Mouse (Mus musculus) cerebral cortex, adult 2 months (tissue): Measurements from ENCODE around the gene H2-M10.2.

Experiments
- WGBS: fragments of 180-500 bp; shearing (Covaris S2); methylation state at CpG from one replicate; pipeline ENCODE4 v1.1.7; 2018; 5-methylcytosine and 5-hydroxymethylcytosine counted together

The H2-M10.2 gene

DNA sequence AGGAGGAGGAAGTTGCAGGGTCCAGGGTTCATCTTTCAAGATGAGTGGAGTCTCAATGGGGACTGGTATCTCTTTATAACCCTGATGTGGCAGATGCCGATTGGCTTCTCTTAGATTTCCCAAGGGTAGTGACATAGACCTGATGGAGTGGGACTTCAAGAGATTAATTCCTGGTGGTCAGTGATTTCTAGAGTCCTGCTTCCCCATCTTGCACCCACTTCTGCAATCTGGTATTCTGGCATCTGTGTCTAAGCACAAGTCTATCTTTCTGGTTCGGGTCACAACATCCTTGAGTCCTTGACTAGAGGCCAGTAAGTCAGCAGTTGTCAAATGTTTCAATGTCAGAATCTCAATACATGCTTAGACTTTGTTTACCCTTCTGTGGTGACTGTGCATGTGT, at the start of gene H2-M10.2:
H2-M10.2 (minus strand) TSS at position 101 of the 400 bp plus-strand sequence.
- 92% methylated on average over 2 of the region's 2 CpGs for WGBS

DNA sequence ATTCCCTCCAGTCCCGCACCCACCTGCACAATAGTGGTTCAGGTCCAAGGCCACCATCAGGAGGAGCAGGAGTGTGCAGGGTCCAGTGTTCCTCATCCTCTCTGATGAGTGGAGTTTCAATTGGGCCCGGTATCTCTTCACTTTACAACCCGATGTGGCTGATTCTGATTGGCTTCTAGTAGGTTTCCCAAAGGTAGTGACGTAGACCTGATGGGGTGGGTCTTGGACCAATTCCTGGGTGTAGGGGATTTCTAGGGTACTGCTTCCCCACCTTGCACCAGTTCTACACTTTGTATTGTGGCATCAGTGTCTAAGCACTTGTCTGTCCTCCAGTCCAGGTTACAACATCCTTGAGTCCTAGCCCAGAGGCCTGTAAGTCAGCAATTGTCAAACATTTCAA, 39.8 kb upstream of the H2-M10.2 start, which contains the start of gene H2-M10.1:
H2-M10.1 (minus strand) TSS at position 101 of the 400 bp plus-strand sequence.
- 90% methylated on average over 4 of the region's 4 CpGs for WGBS

DNA sequence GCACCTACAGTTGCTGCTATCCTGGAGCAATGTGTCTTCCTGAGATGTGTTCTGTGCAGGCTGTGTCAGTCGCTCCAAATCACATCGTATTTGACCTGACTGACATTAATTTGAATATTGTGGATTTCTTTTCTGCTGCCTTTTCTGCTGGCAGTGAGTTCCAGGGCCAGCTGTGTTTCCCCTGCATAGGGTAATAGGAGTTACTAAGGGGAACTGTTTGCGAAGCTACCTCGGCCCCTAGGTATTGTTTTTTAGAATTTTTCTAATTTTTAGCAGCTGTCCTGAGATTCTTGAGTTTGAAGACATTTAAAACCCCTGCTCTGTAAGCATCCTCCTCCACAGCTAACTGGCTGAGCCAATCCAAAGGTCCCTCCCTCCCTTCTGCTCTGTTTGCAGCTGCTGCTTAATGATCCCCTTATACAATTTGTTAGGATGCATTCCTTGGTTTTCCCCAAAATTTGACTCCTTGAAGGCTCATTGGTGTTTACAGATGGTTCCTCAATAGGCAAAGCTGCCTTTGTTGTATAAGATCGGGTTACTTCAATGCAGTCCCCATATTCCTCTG, 29.5 kb upstream of the H2-M10.2 start:
- 23% methylated on average over 5 of the region's 5 CpGs for WGBS

DNA sequence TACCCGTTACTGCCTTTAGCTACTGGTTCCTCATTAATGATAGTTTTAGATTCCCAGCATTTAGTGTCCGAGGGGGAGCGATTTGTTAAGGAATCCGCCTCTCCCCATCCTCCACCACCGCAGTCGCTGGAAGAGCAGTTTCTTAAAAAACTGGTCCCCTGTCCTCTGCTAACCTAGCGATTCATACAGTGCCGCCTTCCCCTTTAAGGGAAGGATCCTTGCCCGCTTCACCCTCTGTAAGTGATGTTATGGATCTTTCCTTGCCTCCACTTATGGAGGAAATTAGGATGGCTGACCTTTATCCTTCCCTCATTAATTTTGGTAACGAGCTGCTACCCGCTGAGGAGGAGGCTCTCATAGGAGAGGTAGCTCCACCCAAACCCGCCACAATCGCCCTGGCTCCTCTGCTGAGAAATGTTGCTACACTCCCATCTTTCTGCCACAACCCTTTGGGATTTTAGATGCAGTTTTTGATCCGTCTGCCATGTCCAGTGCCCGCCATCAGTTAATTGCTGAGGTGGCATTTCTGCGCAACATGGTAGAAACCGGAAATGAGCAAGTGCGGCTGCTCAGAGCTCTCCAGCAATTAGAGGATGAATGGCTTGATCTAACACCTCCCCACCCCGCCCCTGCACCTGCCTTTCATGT, 28.9 kb upstream of the H2-M10.2 start:
- under 1% methylated on average over 19 of the region's 19 CpGs for WGBS

DNA sequence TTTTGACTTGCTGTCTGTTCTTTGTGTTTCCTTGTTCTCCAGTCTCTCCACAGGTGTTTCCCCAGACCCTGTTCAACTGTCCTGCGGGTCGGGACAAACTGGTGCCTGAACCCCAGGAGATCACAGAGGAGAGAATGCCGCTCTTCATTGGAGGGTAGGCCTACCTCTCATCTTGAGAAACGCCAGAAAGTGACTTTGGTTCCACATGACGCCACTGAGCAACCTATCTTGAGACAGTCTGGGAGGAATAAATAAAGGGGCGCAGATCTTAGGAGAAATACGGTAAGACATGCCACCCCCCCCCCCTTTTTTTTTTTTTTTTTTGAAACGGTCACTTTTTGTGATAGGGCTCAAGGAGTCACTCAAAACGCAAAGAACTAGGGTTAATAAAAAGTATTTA, 28.2 kb upstream of the H2-M10.2 start:
- WGBS = 3% methylated on average over 9 of the region's 9 CpGs

DNA sequence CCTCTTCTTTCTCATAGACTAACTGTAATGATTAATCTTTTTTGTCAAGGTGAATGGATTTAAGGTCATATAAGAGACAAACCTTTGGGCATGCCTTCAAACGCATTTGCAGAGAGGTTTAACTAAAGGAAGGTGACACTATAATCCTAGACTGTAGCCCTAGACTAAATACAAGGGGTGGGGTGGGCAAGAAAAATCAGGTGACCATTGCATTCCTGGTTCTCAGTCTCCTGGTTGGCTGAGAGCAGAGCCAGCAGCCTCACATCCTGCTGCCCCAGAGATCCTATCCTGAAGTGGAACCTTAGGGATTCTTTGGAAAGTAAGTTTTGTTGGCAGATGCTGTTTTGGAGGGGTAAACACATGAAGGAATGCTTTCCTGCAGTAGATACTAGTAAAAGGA, 23.0 kb upstream of the H2-M10.2 start:
- WGBS = 47% methylated on average over 1 of the region's 1 CpGs

DNA sequence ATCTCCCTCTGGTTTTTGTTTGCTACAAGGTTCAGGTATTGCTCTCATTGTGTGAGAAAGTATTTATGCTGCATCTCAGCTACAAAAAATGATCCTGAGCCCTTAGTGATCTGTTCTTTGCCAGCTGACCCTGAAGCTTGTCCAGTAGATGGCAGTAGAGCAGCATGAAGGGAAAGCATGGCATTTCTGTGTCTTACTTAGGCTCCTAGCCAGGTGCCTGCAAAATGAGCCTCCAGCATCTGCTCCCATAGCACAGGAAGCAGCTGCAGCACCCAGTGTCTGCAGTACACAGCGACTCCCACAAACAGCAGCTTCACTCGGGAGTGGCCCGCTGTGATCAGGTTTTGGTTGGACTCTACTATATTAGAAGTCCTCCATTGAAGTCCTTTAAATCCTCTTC, 22.6 kb upstream of the H2-M10.2 start:
- WGBS = 1% methylated on average over 3 of the region's 3 CpGs

DNA sequence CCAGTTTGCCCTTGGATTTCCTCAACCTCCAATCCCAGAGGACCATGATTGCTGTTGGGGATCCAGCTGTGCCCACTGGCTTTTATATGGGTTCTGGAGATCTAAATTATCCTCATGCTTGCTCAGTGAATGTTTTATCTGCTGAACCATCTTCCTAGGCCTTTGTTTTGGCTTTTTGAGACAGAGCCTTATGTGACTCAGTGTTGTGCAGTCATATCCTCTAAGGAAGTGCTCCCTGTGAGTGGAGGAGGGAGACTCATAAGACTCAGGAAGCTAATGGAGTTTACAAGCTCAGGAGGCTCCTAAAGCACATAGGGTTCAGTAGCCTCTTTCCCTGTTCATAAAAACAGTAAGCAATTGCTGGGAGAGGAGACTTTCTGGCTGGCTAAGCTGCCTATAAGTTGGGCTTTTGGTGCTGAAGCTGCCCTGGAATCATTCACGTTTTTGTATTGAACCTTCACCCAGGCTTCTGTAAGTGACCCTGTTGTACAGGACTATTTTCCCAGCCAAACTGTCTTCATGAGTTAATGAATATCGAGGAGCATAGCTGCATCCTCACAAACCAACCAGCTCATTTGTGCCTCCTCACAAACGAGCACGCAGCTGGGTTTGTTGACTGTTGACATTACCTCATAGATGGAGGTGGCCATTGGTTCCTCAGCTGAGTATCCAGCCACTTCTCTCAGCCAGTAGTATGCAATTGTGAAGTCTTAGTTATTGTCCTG, 4.6 kb downstream of the H2-M10.2 start:
- 92% methylated on average over 4 of the region's 4 CpGs for WGBS

DNA sequence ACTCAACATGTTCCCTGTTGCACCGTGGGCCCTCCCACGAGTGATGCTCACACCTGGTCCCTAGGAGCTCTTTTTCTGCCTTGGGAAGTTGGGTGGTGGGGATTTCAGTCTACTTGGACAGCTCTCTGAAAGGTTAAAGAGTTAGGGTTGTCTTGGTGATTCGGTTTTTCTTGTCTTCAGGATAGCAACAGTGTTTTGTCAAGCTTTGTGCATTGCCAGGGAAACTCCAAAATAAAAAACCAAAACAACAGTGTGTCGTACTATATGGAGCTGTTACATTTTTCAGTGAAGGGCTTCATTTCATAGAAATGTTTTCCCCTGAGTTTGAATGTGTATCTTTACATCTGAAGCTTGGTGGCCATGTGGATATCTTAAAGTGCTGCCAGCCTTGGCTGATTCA, 11.5 kb downstream of the H2-M10.2 start:
- WGBS = 63% methylated on average over 4 of the region's 4 CpGs

DNA sequence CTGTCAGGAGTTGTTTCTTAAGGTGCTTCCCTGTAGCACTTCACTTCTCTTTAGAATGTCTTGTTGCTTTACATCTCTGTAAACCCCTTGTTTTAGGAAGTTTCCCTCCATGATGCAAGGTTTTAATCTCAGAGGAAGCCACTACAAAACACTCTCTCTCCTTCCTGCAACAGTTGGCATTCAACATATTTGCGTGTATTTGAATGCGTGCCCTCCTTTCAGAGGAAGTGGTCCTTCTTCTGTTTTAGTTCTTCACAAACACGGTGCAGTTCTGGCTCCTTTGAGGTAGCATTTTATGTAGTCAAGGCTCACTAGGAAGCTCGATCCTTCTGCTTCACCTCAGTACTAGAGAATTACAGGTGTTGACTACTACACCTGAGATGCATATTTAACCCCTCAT, 12.5 kb downstream of the H2-M10.2 start:
- WGBS = 46% methylated on average over 4 of the region's 4 CpGs

DNA sequence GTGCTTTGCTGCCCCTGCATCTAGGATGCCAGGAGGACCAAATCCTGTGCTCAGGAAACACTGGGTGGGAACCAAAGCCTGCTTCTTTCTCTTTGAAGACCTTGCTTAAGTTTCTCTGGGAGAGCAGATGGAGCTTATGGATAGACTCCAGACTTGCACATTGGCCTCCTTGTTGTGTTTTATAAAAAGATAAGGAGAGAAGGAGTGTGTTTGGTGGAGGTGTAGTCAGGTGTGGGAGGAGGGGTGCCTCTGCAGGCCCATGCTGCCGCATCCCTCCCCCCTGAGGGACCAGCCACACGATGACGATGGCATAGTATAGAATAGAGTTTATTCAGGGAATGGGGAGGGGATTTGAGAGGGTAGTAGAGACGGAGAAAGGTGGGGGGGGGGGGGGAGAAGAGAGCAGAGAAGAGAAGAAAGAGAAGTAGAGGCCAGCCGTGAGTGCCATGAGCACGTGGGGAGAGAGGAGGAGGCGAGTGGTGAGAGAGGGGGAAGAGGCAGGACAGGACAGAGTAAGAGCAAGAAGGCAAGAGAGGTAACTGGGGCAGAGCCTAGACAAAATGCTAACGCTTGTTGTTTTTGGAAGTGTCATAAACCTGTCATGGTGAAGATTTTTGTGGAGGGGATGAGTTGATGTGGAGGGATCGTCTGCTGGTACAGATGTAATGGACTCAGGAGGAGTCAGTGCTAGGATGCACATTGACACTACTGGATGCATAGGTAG, 13.5 kb downstream of the H2-M10.2 start:
- 49% methylated on average over 9 of the region's 9 CpGs for WGBS

DNA sequence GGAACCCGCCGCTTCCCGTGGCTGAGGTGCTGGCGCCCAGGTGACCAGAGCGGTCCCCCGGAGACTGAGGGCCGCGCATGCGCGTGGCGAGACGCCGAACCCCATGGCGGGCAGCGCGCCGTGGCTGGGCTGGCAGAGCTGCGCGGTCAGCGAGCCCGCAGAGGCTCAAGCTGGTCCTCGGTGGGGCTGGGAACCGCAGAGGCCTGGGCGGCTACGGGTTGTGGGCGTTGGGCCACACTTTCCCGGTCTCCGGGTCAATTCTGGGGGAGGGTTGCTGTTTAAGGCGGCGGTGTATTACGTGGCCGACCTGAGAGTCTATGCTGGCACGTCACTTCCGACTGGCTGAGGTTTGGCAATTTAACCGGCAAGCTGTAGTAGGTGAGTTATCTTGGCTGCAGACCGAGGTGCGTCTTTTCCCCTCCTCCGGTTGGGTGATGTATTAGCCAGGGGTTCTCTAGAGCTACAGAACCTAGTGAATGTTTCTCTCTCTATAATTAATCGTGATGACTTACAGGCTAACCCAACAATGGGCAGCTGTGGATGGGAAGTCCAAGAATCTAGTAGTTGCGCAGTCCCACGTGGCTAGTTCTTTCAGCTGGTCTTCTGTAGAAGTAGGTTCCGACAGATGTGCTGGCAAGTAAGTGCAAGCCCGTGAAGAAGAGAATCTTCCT, 14.6 kb downstream of the H2-M10.2 start, which contains the start of gene Trim39:
Trim39 (minus strand) TSS at position 662 of the 671 bp plus-strand sequence.
- under 1% methylated on average over 43 of the region's 43 CpGs for WGBS

DNA sequence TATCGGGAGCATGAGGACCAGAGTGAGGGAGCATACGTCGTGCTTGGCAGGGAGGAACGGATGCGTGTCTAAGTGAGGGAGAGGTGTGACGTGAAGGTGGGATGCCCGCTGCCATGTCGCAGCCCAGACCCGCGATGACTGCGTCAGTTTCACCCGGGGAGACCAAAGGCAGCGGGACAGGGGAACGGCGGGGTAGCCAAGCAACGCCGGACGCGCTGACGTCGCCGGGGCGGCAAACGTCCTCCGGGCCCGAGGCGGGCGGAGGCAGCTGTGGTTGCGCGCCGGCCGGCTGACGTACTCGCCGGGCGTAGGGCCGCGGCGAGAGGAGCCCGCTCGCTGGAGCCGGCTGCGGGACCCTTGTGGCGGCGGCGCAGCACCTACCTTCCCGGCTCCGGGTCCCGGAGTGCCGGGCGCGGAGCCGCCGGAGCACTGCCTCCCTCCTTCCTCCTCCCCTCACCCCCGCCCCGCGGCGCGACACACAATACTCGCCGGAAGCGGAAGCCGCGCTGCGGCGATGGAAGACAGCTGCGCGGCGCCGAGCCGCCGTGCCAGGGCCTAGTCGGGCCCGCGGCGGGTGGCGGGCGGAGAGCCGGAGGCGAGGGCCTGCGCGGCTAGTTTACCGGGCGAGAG, 15.2 kb downstream of the H2-M10.2 start:
- WGBS = under 1% methylated on average over 83 of the region's 84 CpGs

DNA sequence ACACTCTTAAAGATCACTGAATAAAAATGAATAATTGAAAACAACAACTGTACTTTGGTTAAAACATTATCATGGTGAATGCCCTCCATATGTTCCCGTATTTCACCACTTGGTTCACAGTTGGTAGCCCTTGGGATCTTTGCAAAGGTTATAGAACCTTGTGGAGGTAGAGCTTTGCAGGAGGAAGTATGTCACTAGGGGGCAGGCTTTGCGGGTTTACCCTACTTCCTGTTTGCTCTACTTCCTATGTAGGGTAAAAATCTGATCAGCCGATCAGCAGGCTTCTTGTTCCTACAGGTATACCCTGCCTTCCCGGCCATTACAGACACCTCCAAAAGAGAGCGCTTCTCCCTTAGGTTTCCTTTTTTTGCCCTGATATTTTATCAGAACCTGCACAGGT, 20.5 kb downstream of the H2-M10.2 start:
- WGBS = 74% methylated on average over 5 of the region's 5 CpGs

DNA sequence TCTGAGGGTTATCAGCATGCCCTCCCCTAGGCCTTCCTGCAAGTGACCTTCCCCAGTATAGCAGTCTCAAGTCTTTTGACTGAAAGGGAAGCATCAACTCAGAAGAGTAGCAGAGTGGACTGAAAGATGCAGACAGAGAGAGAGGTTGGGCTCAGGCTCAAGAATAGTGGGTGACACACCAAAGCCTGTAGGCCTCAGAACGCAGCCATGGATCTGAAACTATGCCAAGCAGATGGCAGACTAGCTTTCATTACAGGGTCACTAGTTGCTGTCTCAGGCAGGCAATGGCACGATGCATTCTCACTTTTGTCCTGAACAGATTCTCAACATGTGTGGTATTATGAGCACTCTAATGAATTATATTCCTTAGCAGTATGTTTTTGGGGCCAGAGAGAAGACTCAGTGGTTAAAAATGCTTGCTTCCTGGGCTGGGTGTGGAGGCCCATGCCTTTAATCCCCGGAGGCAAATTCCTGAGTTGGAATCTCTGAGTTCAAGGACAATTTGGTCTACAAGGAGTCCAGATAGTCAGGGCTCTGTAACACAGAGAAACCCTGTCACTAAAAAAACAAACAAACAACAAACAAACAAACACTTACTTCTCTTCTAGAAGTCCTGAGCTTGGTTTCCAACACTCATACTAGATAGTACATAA, 21.9 kb downstream of the H2-M10.2 start:
- WGBS = 62% methylated on average over 3 of the region's 3 CpGs

DNA sequence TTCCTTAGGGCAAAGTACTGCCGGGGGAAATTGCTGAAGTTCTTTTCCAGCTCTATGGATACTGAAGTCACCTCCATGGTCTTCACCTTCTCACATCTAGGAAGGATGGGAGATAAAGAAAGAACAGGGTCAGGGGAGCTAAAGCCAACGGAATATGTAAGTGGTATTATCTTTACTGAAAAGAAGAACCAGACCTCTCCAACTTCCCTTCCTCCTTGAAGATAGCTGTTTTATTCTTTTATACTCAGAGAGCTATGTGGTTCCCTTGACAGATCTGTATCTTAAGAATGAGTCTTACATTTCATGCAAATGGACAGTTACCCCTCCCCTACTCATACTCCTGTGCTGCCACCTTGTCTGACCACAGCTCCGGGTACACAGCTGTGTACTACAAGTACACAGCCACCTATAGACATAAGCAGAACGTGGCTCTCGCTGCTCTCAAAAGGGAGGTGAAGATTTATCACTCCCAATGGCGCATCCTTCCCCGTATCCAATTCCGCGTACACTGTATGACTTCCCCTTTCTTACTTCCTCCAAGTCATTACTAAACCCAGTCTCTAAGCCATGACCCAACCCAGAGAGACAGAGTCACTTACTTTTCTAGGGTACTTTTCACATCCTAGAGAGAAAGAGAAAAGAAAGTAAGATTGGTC, 24.7 kb downstream of the H2-M10.2 start:
- WGBS = 92% methylated on average over 9 of the region's 9 CpGs

DNA sequence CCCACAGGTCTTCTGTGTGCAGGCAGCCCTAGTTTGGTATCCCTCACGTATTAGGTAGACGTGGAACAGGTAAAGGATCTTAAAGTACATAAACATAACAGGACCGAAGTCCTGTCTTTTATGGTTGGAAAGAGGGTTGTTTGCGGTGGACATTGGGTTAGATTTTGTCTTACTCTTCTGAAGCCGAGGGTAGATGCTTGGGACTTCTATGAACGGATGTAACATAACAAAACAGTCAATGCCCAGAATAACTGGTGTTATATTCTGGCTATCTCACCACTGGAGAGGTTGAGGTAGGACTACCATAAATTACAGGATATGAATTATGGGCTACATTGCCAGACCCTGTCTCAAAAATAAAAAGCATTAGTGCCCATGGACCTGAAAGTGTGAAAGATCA, 28.3 kb downstream of the H2-M10.2 start, which contains the start of gene Rpp21:
Rpp21 (minus strand) TSS at position 101 of the 400 bp plus-strand sequence.
- WGBS = 34% methylated on average over 6 of the region's 6 CpGs

DNA sequence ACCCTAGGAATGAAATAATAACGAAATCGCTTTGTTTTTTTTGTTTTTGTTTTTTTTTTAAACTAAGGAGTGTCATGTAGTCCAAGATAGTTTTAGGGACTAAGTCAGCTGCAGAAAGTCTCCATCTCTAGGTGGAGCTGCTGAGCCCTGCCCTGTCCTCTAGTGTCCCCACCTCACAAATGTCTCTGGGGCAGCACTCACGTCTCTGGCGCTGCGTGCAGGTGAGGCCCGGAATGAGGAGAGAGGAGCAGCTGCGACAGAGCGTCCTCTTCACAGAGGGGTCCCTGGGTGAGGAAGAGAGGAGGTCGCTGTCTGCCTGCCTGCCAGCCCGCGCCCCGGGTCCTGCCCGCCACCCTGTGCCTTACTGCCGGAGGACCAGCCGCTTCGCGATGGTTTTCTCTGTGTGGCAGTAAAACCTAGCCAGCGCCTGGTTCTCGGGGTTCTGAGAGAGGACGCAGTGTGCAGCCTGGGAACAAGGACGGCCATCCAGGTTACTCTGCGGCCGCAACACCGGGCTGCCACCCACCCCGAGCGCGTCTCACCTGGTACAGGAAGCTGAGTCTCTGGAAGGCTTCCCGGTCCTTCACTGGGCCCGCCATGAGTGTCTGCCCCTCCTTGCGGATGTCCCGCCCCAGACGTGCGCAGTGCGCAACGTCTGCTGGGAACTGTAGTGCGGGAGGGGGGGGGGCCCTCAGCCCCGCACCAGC, 28.9 kb downstream of the H2-M10.2 start:
- WGBS = 0% methylated on average over 37 of the region's 37 CpGs

DNA sequence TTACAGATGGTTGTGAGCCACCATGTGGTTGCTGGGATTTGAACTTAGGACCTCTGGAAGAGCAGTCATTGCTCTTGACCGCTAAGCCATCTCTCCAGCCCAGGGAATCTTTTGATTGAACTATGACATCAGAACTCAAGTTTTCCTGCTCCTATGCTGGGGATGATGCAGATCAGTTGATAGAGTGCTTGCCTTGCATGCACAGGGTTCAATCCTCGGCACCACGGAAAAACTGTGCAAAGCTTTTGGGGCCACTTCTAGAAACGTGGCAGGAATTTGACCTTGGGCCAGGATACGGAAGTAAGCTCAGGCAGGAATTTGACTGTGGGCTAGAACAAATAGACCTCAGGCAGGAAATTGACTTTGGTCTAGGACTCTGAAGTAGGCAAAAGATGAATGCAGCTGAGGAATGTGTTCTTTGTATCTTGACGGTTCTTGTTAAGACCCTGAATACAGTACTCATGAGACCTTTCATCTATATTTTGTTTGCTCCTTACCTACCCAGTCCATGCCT, 33.1 kb downstream of the H2-M10.2 start:
- WGBS = 70% methylated on average over 6 of the region's 6 CpGs
